Mouse (Mus musculus): ENCODE measurements around the gene Fam135a. TPM values are rescaled to one million over a fixed set of nuclear protein-coding genes. Genes with fewer than 3 reads are reported as not detected.

The Fam135a gene
- polyA plus RNA-seq (2014; fragmentation: Illumina TruSeq; extraction: RNeasy Lipid Tissue Mini Kit (QIAGEN cat#74804)), result 84.4 TPM

GRCm38 (mm10) chr1:24099926-24100869 is at the start of gene Fam135a:
Fam135a (minus strand) TSS chr1:24100341.

GRCm38 (mm10) chr1:24005070-24005804 is 94.9 kb downstream of the Fam135a start, which contains the start of gene Sdhaf4:
Sdhaf4 (minus strand) TSS chr1:24005656.

Other genes starting within 250 kb of the Fam135a start
- 188 TPM for gene Smap1, start 178.0 kb downstream of the Fam135a start, polyA plus RNA-seq (2014; fragmentation: Illumina TruSeq; extraction: RNeasy Lipid Tissue Mini Kit (QIAGEN cat#74804))
- 17.0 TPM for gene Sdhaf4, start 94.7 kb downstream of the Fam135a start, polyA plus RNA-seq (2014; fragmentation: Illumina TruSeq; extraction: RNeasy Lipid Tissue Mini Kit (QIAGEN cat#74804))
- 0.20 TPM for gene Col9a1, start 77.3 kb upstream of the Fam135a start, polyA plus RNA-seq (2014; fragmentation: Illumina TruSeq; extraction: RNeasy Lipid Tissue Mini Kit (QIAGEN cat#74804))